Mouse (Mus musculus): ENCODE measurements around the gene Map1a. TPM values are rescaled to one million over a fixed set of nuclear protein-coding genes. Genes with fewer than 3 reads are reported as not detected.
A peak's percentile ranks its signal among the peaks of the same experiment; 100 is the strongest.

The Map1a gene
- 13.2 and 14.7 TPM in 2 replicates for polyA plus RNA-seq (2015; fragmentation: Nextera tagmentation; extraction: Ambion mirVana)

DNA sequence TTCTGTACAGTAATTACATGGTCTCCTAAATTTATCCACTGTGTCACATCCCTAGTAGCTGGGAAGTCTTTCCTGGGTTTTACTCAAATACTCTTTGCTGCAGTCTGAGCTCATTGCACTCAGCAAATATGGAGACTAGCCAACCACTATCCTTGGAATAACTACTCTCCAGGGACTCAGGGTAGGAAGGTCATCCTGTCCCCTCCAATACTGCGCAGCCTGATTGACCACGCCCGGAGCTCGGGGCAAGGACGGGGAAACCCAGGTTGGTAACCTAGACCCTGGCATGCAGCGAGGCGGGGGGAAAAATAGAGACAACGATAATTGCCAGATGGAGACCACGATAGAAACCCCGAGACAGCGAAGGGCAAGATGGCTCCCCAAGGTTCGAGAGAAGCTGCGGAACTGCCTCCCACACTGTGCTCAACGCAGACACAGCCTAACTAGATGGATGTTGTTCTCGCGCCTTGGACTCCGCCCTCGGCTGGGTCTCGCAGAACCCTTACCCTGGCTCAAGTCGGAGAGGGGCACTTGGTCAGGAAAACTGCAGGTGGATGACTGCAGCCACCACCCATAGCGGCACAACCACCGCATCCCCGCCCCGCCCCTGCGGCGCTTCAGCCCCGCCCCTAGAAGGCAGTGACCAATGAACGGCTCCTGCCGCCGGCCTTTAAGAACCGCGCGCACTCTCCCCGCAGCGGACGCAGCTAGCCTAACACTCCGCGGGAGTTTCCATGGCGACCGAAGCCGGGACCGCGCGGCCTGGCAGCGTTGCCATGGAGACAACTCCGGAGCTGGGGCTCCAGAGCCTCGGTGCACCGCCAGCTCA is at the start of gene Map1a:
Gene Map1a, plus strand, starts transcription at position 700 of the 829 bp plus-strand sequence.
- H3K9ac ChIP-seq = peak within 1 kb of the TSS; percentile 72
- H3K4me3 ChIP-seq = peak within 1 kb of the TSS; percentile 58
- peak; percentile 98 for ATAC-seq
- H3K9me3 ChIP-seq (replicated peaks) = no peaks in the 10 kb centered on the region
- peak within 1 kb of the TSS; percentile 68 for H3K27ac ChIP-seq
- H3K4me2 ChIP-seq = peak within 1 kb of the TSS; percentile 83
- H3K27me3 ChIP-seq = no peaks in the 10 kb centered on the region
- no peaks in the 10 kb centered on the region for H3K36me3 ChIP-seq (ENCODE audit: poor library complexity, severe bottlenecking)
- H3K4me1 ChIP-seq = peaks cover 39% of the 10 kb centered on the region
- WGBS = under 1% methylated on average over 48 of the region's 48 CpGs

DNA sequence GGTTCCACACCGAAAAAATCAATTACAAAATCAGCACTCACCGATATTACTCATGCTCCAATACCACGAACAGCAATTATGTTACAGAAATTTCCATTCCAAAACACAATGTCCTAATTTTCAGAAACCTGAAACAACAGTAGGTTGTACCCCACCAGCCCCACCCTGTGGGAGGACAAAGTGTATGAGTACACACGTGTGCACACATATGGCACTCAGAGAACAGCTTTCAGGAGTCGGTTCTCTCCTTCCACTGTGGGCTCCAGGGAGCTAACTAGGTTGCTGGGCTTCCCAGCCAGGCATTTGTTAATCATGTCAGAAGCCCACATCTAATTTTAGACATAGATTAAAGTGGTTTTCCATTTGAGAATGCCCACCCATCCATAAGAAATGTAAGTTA is 45.3 kb upstream of the Map1a start:
- ATAC-seq = no peak
- Histone ChIP-seq H3K4me2 (no peak overlapping the region), H3K27ac (no peak overlapping the region), H3K9me3 (replicated peaks) (no peaks in the 10 kb centered on the region), H3K9ac (no peak overlapping the region), H3K4me1 (no peaks in the 10 kb centered on the region), H3K27me3 (no peaks in the 10 kb centered on the region), H3K36me3 (ENCODE audit: poor library complexity, severe bottlenecking) (peaks cover 89% of the 10 kb centered on the region), H3K4me3 (no peak overlapping the region)
- WGBS = 94% methylated on average over 5 of the region's 5 CpGs

DNA sequence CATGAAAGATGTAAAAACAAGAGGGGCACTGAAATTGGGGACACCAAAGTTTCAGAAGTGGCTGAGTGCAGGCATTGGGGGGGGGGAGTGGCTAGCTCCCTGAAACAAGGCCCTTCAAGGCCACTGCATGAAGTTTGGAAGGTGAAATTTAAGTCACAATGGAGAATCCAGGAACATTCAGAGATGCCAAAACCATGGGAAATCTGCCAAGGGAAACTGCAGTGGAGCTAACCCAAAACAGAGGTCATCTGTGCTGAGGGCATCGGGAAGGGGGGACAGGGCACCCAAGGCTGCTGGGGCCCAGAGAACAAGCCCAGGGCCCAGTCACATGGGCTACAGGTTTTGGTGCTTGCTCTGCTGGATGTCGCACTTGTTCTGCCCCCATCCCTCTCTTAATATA is 39.6 kb upstream of the Map1a start:
- no peak overlapping the region for H3K4me3 ChIP-seq
- H3K27ac ChIP-seq = no peak overlapping the region
- no peak for ATAC-seq
- H3K9ac ChIP-seq = no peak overlapping the region
- WGBS = 89% methylated on average over 2 of the region's 2 CpGs
- H3K36me3 ChIP-seq (ENCODE audit: poor library complexity, severe bottlenecking) = peaks cover 96% of the 10 kb centered on the region
- no peaks in the 10 kb centered on the region for H3K9me3 ChIP-seq (replicated peaks)
- H3K27me3 ChIP-seq = no peaks in the 10 kb centered on the region
- H3K4me1 ChIP-seq = no peaks in the 10 kb centered on the region
- H3K4me2 ChIP-seq = no peak overlapping the region

DNA sequence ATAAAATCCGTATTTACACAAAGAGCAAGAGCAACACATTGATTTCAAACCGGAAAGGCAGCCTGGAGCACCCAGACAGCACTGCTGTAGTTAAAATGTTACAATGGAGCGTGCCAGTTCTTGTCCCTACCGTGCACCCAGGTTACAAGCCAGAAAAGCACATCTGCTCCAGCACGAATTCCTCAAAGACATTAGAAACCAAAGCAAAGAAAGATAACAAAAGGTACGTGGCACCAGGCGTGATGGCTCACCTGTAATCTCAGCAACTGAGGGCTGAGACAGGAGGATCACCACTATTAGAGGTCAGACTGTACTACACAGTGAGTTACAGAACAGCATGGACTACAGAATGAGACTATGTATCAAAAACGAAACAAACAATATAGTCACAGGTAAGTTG is 21.0 kb upstream of the Map1a start:
- peak overlapping the region; percentile 26; the same call in 1 of the 2 replicates for H3K9ac ChIP-seq

GRCm38 (mm10) chr2:121270521-121271235 is 18.7 kb upstream of the Map1a start:
- Histone ChIP-seq H3K9ac (peak overlapping the region; percentile 88), H3K9me3 (replicated peaks) (no peaks in the 10 kb centered on the region), H3K36me3 (ENCODE audit: poor library complexity, severe bottlenecking) (peaks cover 37% of the 10 kb centered on the region), H3K4me3 (peak overlapping the region; percentile 87), H3K27ac (peak overlapping the region; percentile 94), H3K4me2 (peak overlapping the region; percentile 72), H3K4me1 (peaks cover 48% of the 10 kb centered on the region), H3K27me3 (no peaks in the 10 kb centered on the region)
- WGBS = under 1% methylated on average over 35 of the region's 35 CpGs
- ATAC-seq = peak; percentile 84

More for the DNA sequence above, 21.0 kb upstream of the Map1a start:
- Histone ChIP-seq H3K4me3 (peak overlapping the region; percentile 87; the same call in 1 of the 2 replicates), H3K9me3 (replicated peaks) (no peaks in the 10 kb centered on the region), H3K27me3 (no peaks in the 10 kb centered on the region), H3K4me2 (peak overlapping the region; percentile 72), H3K27ac (no peak overlapping the region; the same call in 1 of the 2 replicates), H3K4me1 (peaks cover 48% of the 10 kb centered on the region), H3K36me3 (ENCODE audit: poor library complexity, severe bottlenecking) (peaks cover 54% of the 10 kb centered on the region)
- ATAC-seq = no peak
- 79% methylated on average over 8 of the region's 8 CpGs for WGBS

- Histone ChIP-seq H3K9ac (peak within 1 kb of the TSS; percentile 88), H3K36me3 (ENCODE audit: poor library complexity, severe bottlenecking) (peaks cover 36% of the 10 kb centered on the region), H3K27ac (peak within 1 kb of the TSS; percentile 94), H3K4me3 (peak within 1 kb of the TSS; percentile 87), H3K27me3 (no peaks in the 10 kb centered on the region), H3K4me1 (peaks cover 48% of the 10 kb centered on the region), H3K4me2 (peak within 1 kb of the TSS; percentile 72), H3K9me3 (replicated peaks) (no peaks in the 10 kb centered on the region)
- ATAC-seq = peak; percentile 99
- under 1% methylated on average over 37 of the region's 37 CpGs for WGBS
These were observed 18.0 kb upstream of the Map1a start, which contains the start of gene Trp53bp1 for GRCm38 (mm10) chr2:121271236-121271927. Trp53bp1 (minus strand) TSS chr2:121271407.

DNA sequence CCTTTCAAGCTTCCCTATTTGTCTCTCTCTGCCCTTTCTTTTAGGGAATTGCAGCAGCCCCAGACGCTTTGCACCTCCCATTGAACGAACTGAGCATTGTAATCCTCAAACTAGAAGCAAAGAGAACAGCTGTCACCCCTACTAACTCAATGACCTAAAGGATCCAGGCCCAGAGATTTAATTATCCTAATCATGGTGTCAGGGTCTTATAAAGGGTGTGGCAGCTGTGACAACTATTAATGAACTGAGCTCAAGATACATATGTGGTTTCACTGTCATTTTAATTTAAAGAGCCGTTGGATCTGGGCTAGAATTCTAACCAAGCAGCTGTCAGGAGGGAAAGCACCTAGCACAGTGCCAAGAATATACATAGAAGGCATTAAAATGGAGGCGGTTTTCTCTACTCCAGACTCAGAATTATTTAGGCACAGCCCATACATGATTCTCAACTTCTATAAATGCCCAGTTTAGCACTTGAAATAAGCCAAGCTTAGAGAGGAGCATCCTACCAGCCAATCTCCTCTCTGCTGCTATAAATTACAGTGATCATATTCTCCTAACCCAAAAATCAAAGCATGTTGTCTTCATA is 17.4 kb upstream of the Map1a start:
- Histone ChIP-seq H3K9ac (peak overlapping the region; percentile 58), H3K4me2 (peak overlapping the region; percentile 72), H3K27me3 (no peaks in the 10 kb centered on the region), H3K4me1 (peaks cover 43% of the 10 kb centered on the region), H3K36me3 (ENCODE audit: poor library complexity, severe bottlenecking) (peaks cover 31% of the 10 kb centered on the region), H3K4me3 (peak overlapping the region; percentile 87), H3K27ac (peak overlapping the region; percentile 94), H3K9me3 (replicated peaks) (no peaks in the 10 kb centered on the region)
- peak; percentile 31 for ATAC-seq
- 11% methylated on average over 4 of the region's 4 CpGs for WGBS

GRCm38 (mm10) chr2:121287850-121288249 is 1.6 kb upstream of the Map1a start:
- Histone ChIP-seq H3K27me3 (no peaks in the 10 kb centered on the region), H3K9me3 (replicated peaks) (no peaks in the 10 kb centered on the region), H3K36me3 (ENCODE audit: poor library complexity, severe bottlenecking) (no peaks in the 10 kb centered on the region), H3K9ac (peak overlapping the region; percentile 31; the same call in 1 of the 2 replicates), H3K4me1 (peaks cover 33% of the 10 kb centered on the region), H3K4me2 (peak overlapping the region; percentile 3; the same call in 1 of the 2 replicates), H3K27ac (peak overlapping the region; percentile 58), H3K4me3 (no peak overlapping the region)
- ATAC-seq = no peak
- 46% methylated on average over 2 of the region's 2 CpGs for WGBS

DNA sequence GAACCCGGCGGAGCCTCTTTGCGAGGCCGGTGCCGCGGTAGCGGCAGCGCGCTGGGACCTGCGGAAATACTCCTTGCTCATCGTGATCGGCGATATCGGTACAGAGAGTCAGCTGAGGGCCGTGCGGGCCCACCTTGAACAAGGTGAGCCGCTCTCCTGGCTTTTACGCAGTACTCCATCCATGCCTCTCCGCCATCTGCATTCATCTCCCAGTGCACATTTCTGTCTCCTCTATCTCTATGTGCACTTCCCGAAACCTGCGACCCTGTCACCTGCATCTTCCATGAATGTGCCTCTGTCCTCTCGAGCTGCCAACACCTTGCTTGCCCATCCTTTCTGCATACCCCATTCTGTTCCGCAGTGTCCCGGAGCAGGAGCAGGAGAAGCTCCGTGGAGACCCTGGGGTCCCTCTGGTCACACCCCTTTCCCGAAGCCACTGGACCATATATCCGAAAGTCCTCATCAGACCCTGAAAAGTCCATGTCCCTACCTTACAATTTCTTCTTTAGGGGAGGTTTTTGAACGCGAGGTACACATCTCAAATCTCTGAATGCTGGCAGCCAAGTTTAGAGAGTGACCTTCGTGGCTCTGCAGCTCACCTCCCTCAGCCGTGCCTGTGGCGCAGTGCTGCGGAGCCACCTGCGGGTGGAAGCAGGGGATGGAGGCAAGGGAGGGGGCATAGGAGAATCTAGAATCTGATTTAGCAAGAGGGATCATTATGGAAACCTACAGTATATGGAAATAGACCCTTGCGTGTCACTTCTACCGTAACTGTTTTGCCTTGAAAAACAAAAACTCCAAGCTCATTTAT is 535 bp downstream of the Map1a start:
- peak; percentile 65; the same call in 1 of the 2 replicates for ATAC-seq
- Histone ChIP-seq H3K36me3 (ENCODE audit: poor library complexity, severe bottlenecking) (no peaks in the 10 kb centered on the region), H3K4me3 (peak overlapping the region; percentile 58), H3K27ac (peak overlapping the region; percentile 68), H3K4me1 (peaks cover 47% of the 10 kb centered on the region), H3K27me3 (no peaks in the 10 kb centered on the region), H3K9ac (peak overlapping the region; percentile 72), H3K4me2 (peak overlapping the region; percentile 83), H3K9me3 (replicated peaks) (no peaks in the 10 kb centered on the region)
- WGBS = 2% methylated on average over 36 of the region's 36 CpGs

GRCm38 (mm10) chr2:121292316-121293013 is 3.1 kb downstream of the Map1a start:
- H3K4me1 ChIP-seq = peaks cover 68% of the 10 kb centered on the region
- H3K27me3 ChIP-seq = no peaks in the 10 kb centered on the region
- H3K9ac ChIP-seq = no peak overlapping the region
- no peak overlapping the region for H3K27ac ChIP-seq
- WGBS = 66% methylated on average over 5 of the region's 5 CpGs
- ATAC-seq = no peak
- no peak overlapping the region for H3K4me3 ChIP-seq
- H3K36me3 ChIP-seq (ENCODE audit: poor library complexity, severe bottlenecking) = no peaks in the 10 kb centered on the region
- H3K9me3 ChIP-seq (replicated peaks) = no peaks in the 10 kb centered on the region
- no peak overlapping the region for H3K4me2 ChIP-seq

Data from forebrain, embryonic 13.5 days (tissue).